Mouse (Mus musculus): Measurements from ENCODE around the gene Them4. TPM values are rescaled to one million over a fixed set of nuclear protein-coding genes. Genes with fewer than 3 reads are reported as not detected.

Gene Them4
- polyA plus RNA-seq, 1 experiment from 2014 or later, result 15.1 TPM

DNA sequence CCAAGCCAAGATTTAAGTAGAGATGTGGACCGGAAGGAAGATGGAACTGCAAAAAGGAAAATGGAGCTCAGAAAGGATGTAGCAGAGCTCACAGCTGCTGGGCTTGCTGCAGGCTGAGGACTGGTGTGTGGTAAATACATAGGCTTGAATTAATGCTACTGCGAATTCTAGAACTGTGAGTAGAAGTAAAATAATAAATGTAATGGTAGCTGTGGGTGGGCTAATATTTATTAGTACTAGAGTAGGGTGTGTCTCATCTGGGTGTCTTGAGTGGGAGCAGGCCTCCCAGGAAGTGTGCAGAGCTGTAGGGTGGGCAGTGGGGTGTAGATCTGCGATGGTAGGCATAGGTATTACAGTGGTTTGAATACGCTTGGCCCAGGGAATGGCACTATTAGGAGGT lies 24.6 kb downstream of the Them4 start:
- 93% methylated on average over 4 of the region's 4 CpGs for WGBS
- Histone ChIP-seq H3K27ac (ENCODE audit: low read length) (no peak overlapping the region), H3K9me3 (ENCODE audit: low read length) (no peaks in the 10 kb centered on the region), H3K9ac (replicated peaks; ENCODE audit: low read length) (no peak overlapping the region), H3K27me3 (ENCODE audit: insufficient read depth, low read length) (no peaks in the 10 kb centered on the region), H3K4me1 (ENCODE audit: insufficient read depth, low read length) (no peaks in the 10 kb centered on the region), H3K36me3 (ENCODE audit: insufficient read depth, low read length) (0 out of 2 replicates have a peak, but pooled peaks cover 5% of the 10 kb centered on the region), H3K4me2 (replicated peaks; ENCODE audit: low read depth, low read length) (no peak overlapping the region), H3K4me3 (ENCODE audit: low read length) (no peak overlapping the region)
- ATAC-seq (ENCODE audit: low FRiP score, low TSS enrichment), result no peak

DNA sequence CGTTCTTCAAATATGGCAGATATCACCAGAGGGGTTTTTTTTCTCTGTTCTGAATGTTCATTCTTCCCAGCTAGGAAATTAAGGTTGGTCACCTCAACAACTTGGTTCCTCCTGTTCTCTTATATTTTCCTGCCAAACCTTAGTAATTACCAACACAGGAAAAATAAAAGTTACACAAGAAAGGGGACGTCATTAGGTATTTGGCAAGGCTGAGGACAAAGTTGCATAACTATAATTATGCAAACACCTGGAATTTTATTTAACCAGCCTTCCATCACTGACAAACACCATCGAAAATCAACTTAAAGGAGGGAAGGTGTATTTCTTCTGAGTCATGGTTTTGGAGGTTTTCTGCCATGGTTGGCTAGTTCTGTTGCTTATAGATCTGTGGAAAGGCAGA lies 28.6 kb downstream of the Them4 start:
- H3K9ac ChIP-seq (replicated peaks; ENCODE audit: low read length), result no peak overlapping the region
- no peak overlapping the region for H3K4me2 ChIP-seq (replicated peaks; ENCODE audit: low read depth, low read length)
- no peak overlapping the region for H3K4me3 ChIP-seq (ENCODE audit: low read length)
- 87% methylated on average over 3 of the region's 3 CpGs for WGBS
- no peaks in the 10 kb centered on the region for H3K27me3 ChIP-seq (ENCODE audit: insufficient read depth, low read length)
- H3K36me3 ChIP-seq (ENCODE audit: insufficient read depth, low read length), result no peaks in the 10 kb centered on the region
- no peaks in the 10 kb centered on the region for H3K9me3 ChIP-seq (ENCODE audit: low read length)
- ATAC-seq (ENCODE audit: low FRiP score, low TSS enrichment), result no peak
- H3K27ac ChIP-seq (ENCODE audit: low read length), result no peak overlapping the region
- H3K4me1 ChIP-seq (ENCODE audit: insufficient read depth, low read length), result no peaks in the 10 kb centered on the region

DNA sequence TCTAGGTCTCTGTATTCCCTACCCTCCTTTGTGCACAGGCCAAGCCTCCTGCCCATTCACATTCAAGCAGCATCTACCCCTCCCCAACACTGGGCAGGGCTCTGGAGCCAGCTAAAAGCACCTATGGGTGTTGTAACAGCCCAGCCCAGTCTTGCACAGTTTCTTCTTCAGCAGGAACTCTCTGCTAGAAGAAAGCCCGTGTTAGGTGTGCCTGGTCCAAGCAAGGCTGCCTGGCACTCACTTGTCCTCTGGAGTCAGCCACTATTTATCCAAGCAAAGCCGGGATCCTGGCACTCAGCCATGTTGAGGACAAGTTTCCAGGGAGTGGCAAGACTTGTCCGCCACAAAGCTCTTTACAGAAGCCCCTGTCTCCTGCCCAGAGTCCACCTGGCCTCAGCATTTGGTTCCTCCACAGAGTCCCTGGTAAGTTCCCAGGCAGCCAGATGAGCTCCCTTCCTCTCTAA lies 32.1 kb downstream of the Them4 start, which contains the start of gene Them5:
Gene Them5, plus strand, starts transcription at position 141 of the 464 bp plus-strand sequence.
- Histone ChIP-seq H3K36me3 (ENCODE audit: insufficient read depth, low read length) (no peaks in the 10 kb centered on the region), H3K27me3 (ENCODE audit: insufficient read depth, low read length) (no peaks in the 10 kb centered on the region), H3K4me2 (replicated peaks; ENCODE audit: low read depth, low read length) (no peak within 1 kb of the TSS), H3K27ac (ENCODE audit: low read length) (no peak within 1 kb of the TSS), H3K9me3 (ENCODE audit: low read length) (no peaks in the 10 kb centered on the region), H3K9ac (replicated peaks; ENCODE audit: low read length) (no peak within 1 kb of the TSS), H3K4me3 (ENCODE audit: low read length) (no peak within 1 kb of the TSS), H3K4me1 (ENCODE audit: insufficient read depth, low read length) (no peaks in the 10 kb centered on the region)
- ATAC-seq (ENCODE audit: low FRiP score, low TSS enrichment), result no peak; the same call in 1 of the 2 replicates
- 50% methylated on average over 3 of the region's 3 CpGs for WGBS

DNA sequence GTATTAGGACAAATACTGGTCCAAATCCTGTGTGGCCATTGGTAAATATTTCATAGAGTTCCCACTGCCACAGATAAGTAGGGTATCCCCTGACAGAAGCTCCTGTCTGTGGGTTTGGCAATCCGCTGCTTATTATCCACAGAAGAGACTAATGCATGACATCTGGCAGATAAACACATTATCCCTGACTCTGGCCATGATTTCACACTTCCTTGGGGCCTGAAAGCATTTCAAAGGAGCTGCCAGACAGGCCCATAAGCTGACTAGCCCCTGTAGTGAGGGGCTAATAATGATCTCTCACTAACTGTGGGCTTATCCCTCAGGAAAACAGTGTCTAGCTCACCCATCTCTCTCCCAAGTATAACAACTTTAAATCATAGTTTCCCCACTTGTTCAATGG lies 32.7 kb downstream of the Them4 start:
- H3K4me1 ChIP-seq (ENCODE audit: insufficient read depth, low read length), result no peaks in the 10 kb centered on the region
- H3K9ac ChIP-seq (replicated peaks; ENCODE audit: low read length), result no peak overlapping the region
- H3K36me3 ChIP-seq (ENCODE audit: insufficient read depth, low read length), result no peaks in the 10 kb centered on the region
- no peaks in the 10 kb centered on the region for H3K9me3 ChIP-seq (ENCODE audit: low read length)
- H3K27me3 ChIP-seq (ENCODE audit: insufficient read depth, low read length), result no peaks in the 10 kb centered on the region
- WGBS, result 61% methylated on average over 1 of the region's 1 CpGs
- no peak overlapping the region for H3K4me3 ChIP-seq (ENCODE audit: low read length)
- no peak overlapping the region for H3K27ac ChIP-seq (ENCODE audit: low read length)
- H3K4me2 ChIP-seq (replicated peaks; ENCODE audit: low read depth, low read length), result no peak overlapping the region
- no peak for ATAC-seq (ENCODE audit: low FRiP score, low TSS enrichment)

DNA sequence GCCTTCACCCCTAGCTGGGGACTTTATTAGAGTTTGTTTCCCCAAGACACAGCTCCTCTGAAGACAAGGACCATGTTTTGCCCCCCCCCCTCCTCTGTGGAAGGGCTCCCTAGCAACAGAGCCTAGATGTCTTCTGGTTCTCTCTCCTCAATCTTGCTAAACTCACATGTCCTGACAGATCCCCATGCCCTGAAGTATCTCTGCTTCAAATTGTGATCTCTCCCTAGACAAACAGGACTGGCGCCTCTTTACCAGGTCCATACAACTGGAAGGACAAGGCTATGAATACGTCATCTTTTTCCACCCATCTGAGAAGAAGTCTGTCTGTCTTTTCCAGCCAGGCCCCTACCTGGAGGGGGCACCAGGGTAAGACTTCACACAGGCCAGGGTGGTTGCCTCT lies 34.3 kb downstream of the Them4 start:
- no peak for ATAC-seq (ENCODE audit: low FRiP score, low TSS enrichment)
- H3K9ac ChIP-seq (replicated peaks; ENCODE audit: low read length), result no peak overlapping the region
- H3K36me3 ChIP-seq (ENCODE audit: insufficient read depth, low read length), result no peaks in the 10 kb centered on the region
- no peak overlapping the region for H3K4me3 ChIP-seq (ENCODE audit: low read length)
- H3K4me1 ChIP-seq (ENCODE audit: insufficient read depth, low read length), result no peaks in the 10 kb centered on the region
- H3K27me3 ChIP-seq (ENCODE audit: insufficient read depth, low read length), result no peaks in the 10 kb centered on the region
- WGBS, result 88% methylated on average over 2 of the region's 2 CpGs
- no peaks in the 10 kb centered on the region for H3K9me3 ChIP-seq (ENCODE audit: low read length)
- H3K27ac ChIP-seq (ENCODE audit: low read length), result no peak overlapping the region
- H3K4me2 ChIP-seq (replicated peaks; ENCODE audit: low read depth, low read length), result no peak overlapping the region

DNA sequence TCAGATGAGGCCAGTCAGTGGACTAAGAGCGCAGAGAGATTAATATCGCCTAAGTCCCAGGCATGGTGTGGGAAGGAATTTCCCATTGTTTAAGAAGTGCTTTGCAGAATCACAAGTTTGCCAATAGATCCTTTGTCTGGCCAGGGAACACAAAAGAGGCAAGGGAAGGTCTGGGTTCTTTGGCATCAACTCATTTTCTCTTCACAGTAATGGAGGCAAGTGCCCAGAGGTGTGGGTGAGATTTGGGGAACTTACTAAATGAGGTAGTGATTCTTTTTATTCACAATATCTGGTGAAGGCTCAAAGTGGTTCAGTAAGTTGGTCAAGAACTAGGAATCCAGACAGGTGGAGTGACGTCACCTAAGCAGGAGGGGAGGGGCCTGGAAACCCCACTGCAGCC lies 35.0 kb downstream of the Them4 start:
- Histone ChIP-seq H3K4me1 (ENCODE audit: insufficient read depth, low read length) (no peaks in the 10 kb centered on the region), H3K4me3 (ENCODE audit: low read length) (no peak overlapping the region), H3K9ac (replicated peaks; ENCODE audit: low read length) (no peak overlapping the region), H3K27ac (ENCODE audit: low read length) (no peak overlapping the region), H3K36me3 (ENCODE audit: insufficient read depth, low read length) (no peaks in the 10 kb centered on the region), H3K27me3 (ENCODE audit: insufficient read depth, low read length) (no peaks in the 10 kb centered on the region), H3K4me2 (replicated peaks; ENCODE audit: low read depth, low read length) (no peak overlapping the region), H3K9me3 (ENCODE audit: low read length) (no peaks in the 10 kb centered on the region)
- WGBS, result 72% methylated on average over 3 of the region's 3 CpGs
- ATAC-seq (ENCODE audit: low FRiP score, low TSS enrichment), result no peak

DNA sequence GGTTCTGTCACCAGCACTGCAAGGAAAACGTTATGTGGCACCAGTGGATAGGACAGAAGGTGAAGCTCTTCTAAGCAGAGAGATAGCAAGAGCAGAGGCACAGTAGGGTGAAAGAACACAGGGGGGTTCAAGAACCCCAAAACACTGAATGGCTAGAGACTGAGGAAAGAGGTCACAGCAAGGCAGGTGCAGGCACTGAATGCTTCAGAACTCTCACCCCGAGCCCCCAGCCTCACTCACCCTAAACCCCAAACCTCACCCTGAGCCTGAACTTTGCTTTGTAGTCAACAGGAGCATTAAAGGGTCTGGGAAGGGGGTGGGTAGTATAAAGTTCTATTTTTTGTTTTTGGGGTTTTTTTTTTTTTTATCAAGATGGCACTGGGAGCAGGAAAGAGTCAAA lies 38.3 kb downstream of the Them4 start:
- H3K4me2 ChIP-seq (replicated peaks; ENCODE audit: low read depth, low read length), result no peak overlapping the region
- no peak overlapping the region for H3K9ac ChIP-seq (replicated peaks; ENCODE audit: low read length)
- ATAC-seq (ENCODE audit: low FRiP score, low TSS enrichment), result no peak
- 74% methylated on average over 2 of the region's 2 CpGs for WGBS
- no peak overlapping the region for H3K4me3 ChIP-seq (ENCODE audit: low read length)
- no peaks in the 10 kb centered on the region for H3K4me1 ChIP-seq (ENCODE audit: insufficient read depth, low read length)
- no peaks in the 10 kb centered on the region for H3K9me3 ChIP-seq (ENCODE audit: low read length)
- no peaks in the 10 kb centered on the region for H3K36me3 ChIP-seq (ENCODE audit: insufficient read depth, low read length)
- H3K27me3 ChIP-seq (ENCODE audit: insufficient read depth, low read length), result no peaks in the 10 kb centered on the region
- no peak overlapping the region for H3K27ac ChIP-seq (ENCODE audit: low read length)

DNA sequence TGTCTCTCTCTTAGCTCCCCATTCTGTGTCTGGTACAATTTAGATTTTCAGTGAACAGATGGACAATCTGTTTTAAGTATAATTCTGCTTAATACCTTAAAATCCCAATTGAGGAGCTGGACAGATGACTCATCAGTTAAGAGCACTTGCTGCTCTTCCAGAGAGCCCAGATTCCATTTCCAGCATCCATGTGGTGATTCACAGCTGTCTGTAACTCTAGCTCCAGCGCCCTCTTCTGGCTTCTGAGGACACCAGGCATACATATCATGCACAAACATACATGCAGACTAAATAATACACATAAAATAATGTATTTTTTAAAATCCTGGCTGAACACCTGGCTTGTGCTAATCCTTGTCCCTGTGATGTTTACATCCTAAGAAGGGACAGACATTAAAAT lies 50.9 kb downstream of the Them4 start:
- Histone ChIP-seq H3K9me3 (ENCODE audit: low read length) (no peaks in the 10 kb centered on the region), H3K9ac (replicated peaks; ENCODE audit: low read length) (no peak overlapping the region), H3K4me2 (replicated peaks; ENCODE audit: low read depth, low read length) (no peak overlapping the region), H3K4me3 (ENCODE audit: low read length) (no peak overlapping the region), H3K27ac (ENCODE audit: low read length) (no peak overlapping the region), H3K4me1 (ENCODE audit: insufficient read depth, low read length) (0 out of 2 replicates have a peak, but pooled peaks cover 5% of the 10 kb centered on the region), H3K27me3 (ENCODE audit: insufficient read depth, low read length) (peaks cover 23% of the 10 kb centered on the region), H3K36me3 (ENCODE audit: insufficient read depth, low read length) (no peaks in the 10 kb centered on the region)
- ATAC-seq (ENCODE audit: low FRiP score, low TSS enrichment), result no peak
- WGBS, result 6% methylated on average over 1 of the region's 1 CpGs

DNA sequence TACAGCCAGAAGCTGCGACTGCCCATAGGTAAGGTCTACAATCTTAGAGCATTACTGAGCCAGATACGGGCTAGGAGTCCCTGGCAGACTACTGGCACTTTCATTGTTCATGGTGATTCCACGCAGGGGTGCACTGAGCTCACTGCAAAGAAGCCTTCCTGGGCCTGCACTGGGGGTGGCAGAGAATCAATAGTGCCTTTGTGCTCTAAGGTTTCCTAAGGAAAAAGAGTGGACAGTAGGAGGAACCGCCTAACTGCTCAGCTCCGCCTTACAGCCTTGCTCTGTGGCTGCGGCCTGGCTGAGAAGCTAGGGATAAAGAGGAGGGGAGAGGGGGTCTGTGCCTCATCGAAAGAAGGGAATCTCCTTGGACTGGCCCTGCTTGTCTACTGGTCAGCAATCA lies 52.2 kb downstream of the Them4 start, which contains the start of gene C2cd4d:
Gene C2cd4d, plus strand, starts transcription at position 301 of the 400 bp plus-strand sequence.
- no peak for ATAC-seq (ENCODE audit: low FRiP score, low TSS enrichment)
- Histone ChIP-seq H3K27me3 (ENCODE audit: insufficient read depth, low read length) (peaks cover 26% of the 10 kb centered on the region), H3K36me3 (ENCODE audit: insufficient read depth, low read length) (no peaks in the 10 kb centered on the region), H3K9ac (replicated peaks; ENCODE audit: low read length) (peak within 1 kb of the TSS; percentile 78), H3K4me2 (replicated peaks; ENCODE audit: low read depth, low read length) (peak within 1 kb of the TSS; percentile 91), H3K4me1 (ENCODE audit: insufficient read depth, low read length) (0 out of 2 replicates have a peak, but pooled peaks cover 5% of the 10 kb centered on the region), H3K9me3 (ENCODE audit: low read length) (no peaks in the 10 kb centered on the region), H3K27ac (ENCODE audit: low read length) (no peak within 1 kb of the TSS), H3K4me3 (ENCODE audit: low read length) (peak within 1 kb of the TSS; percentile 58)
- WGBS, result 57% methylated on average over 7 of the region's 7 CpGs

DNA sequence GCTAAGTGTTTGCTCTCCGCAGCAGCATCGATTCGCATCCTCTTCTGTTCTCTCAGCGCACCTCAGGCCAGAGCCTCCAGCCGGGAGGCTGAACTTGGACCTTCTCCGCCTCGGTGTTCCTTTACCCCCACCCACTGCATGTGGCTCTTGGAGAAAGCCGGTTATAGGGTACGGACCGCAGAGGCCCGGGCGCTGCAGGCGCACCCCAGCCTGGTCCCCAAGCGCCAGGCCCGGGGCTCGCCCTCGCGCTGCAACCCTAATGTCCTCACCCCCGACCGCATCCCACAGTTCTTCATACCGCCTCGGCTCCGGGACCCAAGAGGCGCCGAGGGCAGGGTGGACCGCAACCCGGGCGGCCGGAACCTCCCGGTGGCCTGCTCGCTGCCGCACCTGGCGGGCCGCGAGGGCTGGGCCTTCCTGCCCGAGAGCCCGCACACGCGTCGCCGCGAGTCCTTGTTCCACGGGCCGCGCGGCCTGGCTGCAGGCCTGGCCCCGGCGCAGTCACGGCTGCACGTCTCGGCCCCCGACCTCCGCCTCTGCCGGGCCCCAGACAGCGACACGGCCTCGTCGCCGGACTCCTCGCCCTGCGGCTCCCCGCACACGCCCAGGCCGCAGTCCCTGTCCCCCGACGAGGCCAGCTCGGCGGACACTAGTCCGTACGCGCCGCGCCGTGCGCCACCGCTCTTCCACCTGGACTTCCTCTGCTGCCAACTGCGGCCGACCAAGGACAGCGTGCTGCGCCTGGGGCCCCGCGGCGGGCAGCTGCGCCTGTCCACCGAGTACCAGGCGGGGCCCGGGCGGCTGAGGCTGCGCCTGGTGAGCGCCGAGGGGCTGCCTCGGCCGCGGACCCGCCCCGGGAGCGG lies 53.6 kb downstream of the Them4 start:
- H3K27me3 ChIP-seq (ENCODE audit: insufficient read depth, low read length), result peaks cover 26% of the 10 kb centered on the region
- H3K4me3 ChIP-seq (ENCODE audit: low read length), result peak overlapping the region; percentile 58
- H3K9me3 ChIP-seq (ENCODE audit: low read length), result no peaks in the 10 kb centered on the region
- peak overlapping the region; percentile 78 for H3K9ac ChIP-seq (replicated peaks; ENCODE audit: low read length)
- 5% methylated on average over 94 of the region's 97 CpGs for WGBS
- H3K4me1 ChIP-seq (ENCODE audit: insufficient read depth, low read length), result 0 out of 2 replicates have a peak, but pooled peaks cover 5% of the 10 kb centered on the region
- no peaks in the 10 kb centered on the region for H3K36me3 ChIP-seq (ENCODE audit: insufficient read depth, low read length)
- H3K27ac ChIP-seq (ENCODE audit: low read length), result no peak overlapping the region
- peak; percentile 80 for ATAC-seq (ENCODE audit: low FRiP score, low TSS enrichment)
- peak overlapping the region; percentile 91 for H3K4me2 ChIP-seq (replicated peaks; ENCODE audit: low read depth, low read length)

All from kidney, embryonic 16.5 days (tissue).